Mouse (Mus musculus) lung, postnatal 36 days (tissue): ENCODE results near the gene Sox14.

Experiments used
- DNase-seq: peaks from one replicate; pipeline ENCODE4 v3.0.0; 2022; ENCODE audit warnings: mixed read lengths

Gene Sox14

DNA sequence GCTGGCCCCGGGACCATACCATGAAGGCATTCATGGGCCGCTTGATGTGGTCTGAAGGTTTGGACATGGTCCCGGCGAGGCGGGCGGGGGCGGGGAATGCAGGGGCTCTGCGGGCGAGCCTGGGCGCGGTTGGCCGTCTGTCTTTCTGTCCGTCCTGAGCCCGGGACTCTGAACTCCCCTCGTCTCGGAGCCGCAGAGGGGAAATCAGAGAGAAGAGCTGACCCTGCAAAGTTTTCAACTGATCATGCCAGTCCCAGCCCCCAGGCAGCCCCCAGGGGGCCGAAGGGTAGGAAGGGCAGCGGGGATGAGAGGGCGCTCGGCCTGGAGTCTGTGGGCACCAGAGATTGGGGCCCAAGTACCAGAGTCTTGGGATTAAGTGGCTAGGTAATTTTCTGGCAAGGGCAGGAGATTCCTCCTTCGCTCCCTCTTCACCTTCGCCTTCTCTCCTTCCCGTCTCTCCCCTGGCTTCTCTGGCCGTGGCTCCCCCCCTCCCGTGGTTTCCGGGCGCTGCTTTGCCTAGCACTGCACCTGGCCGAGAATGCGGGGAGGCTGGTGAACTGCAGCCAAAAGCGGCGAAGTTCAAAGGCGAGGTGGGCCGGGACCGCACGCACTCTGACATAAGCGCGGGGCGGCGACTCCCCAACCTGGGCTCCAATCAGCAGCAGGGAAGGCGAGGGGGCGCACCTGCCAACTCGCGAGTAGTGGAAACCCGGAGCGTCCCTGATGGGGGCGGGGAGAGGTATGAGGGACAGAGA is at the start of gene Sox14:
Gene Sox14, minus strand, starts transcription at position 553 of the 755 bp plus-strand sequence.
- DNase-seq = peak; percentile 15

DNA sequence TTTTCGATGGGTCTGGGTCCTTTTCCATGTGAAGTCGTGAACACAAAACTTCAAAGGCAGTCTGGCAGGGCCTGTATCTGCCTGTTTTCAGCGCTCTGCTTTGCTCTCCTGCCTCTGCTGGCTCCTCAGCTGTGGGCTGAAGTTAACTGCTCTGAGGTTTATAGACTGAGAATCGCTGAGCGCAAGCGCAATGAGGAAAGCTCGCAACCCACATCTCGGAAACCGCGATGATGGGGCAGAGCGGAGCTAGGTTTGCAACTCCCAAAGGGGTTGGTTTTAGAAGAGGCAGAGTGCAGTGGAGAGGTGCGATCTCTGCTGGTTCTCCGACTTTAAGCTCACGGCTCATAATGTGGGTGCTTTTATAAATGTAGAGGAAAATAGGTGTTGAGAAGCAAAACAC is 3.3 kb upstream of the Sox14 start:
- no peak for DNase-seq

DNA sequence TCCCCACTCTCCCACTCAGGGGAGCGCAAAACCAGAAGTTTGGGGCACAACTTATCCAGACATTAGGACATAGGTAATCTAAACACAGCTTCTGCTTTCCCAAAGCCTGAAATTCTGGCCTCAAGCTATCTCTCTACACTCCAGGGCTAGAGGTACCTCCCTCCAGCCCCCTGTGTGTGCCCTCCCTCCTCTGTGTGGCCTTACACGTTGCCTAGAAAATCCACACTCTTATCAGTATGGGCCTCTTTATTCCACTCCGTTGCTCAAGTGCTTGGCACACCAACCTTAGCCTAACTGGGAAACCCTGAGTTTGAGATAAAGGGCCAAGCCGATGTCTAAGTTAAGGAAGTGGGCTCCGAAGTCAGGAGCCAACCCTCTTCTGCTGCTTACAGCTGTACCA is 2.6 kb upstream of the Sox14 start:
- no peak for DNase-seq

DNA sequence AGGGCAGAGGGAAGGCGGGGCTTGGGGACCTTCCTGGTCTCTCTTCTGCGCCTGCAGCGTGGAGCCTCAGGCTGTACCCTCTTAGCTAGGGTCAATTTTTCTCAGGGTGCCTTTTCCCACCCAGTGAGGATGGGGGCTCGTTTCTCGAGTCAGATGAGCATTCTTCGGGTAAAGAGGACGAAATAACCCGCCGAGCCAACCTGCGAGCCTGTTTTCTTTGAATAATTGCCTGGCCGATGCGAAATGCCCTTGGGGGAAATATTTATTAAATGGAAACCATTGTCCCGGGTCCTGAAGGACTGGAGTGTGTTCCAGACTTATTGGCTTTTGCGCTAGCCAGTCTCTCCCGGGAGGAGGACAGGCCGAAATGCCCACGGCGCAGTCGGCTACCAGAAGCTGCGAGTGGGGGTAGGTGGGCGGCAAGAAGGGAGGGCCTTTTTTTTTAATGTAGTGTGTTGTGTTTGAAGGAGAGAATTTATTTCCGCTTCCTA is 1.1 kb upstream of the Sox14 start:
- DNase-seq = no peak

DNA sequence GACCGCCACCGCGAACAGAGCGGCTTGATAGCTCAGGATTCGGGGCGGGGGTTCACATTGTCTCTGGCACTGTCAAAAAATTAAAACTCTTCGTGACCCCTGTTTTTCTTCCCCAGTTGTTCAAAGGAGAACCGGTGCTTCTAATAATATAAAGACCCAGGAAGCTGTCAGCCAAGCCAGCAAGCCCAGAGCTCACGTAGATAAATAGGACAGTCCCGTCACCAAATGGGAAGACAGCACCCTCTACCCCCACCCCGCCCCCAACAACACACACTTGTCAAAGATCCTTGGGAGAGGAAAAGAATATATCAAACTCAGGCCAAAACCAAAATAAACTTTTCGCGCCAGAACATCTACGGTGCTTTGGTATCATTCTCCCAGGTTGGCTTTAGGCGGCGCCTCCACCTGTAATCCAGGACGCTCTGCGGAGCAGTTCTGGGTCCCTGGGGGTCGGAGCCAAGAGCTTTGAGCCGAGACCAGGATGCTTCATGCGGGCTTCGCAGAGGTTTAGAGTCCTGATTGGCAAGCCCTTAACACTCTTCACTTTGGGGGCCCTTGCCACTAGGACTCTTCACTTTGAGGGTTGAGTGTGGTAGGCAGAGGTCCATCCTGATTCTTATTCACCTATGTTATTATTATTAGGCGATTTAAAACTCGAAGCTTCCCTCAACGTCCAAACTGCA is 544 bp upstream of the Sox14 start:
- no peak for DNase-seq

DNA sequence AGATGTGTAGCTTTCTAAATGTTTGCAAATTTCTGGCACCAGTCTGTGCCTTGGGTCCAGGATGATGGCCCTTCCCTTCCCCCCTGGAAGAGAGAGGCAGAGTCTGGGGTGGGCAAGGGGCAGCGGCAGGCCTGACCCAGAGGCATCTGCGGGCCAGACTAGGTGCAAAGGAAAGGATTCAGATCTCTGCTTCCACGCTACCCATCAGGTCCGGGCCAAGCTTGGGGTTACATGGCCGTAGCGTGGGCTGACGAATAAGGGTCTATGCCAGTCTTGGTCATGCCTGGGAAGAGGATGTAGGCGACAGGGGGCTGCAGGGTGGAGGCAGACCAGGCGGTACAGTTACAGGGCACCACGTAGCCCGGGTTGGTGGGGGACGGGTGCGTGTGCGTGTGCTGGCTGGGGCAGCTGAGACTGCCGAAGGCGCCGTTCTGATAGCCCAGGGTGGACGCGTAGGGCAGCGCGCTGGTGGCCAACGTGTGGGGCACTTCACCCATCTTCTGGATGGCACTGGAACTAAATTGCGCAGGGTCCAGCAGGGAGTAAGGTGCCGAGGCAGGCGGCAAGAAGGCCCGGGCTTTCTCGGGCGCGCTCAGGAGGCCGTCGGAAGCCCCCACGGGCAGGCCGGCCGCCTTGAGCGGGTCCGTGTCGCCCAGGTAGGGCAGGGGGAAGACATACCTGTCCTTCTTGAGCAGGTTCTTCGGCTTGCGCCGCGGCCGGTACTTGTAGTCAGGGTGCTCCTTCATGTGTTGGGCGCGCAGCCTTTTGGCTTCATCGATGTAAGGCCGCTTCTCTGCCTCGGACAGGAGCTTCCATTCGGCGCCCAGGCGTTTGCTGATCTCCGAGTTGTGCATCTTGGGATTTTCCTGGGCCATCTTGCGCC is 994 bp downstream of the Sox14 start:
- no peak for DNase-seq

DNA sequence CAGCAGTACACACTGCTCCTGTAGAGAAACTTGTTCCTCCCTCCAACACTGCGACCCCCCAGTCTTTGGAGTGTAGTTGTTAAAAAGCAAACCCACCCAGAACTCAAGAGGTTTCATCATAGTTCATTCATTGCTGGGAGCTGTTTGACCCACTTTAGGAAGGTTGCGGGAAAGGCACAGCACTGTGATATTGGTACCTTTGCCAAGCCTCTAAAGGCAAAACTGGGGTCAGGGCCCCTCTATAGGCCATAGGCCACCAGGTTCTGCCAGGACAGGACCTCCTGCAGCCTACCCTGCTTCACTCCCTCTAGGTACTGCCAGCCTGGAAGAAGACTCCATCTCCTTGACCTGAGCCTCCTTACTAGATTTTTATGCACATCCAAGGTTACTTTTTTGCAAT is 2.2 kb downstream of the Sox14 start:
- no peak for DNase-seq

DNA sequence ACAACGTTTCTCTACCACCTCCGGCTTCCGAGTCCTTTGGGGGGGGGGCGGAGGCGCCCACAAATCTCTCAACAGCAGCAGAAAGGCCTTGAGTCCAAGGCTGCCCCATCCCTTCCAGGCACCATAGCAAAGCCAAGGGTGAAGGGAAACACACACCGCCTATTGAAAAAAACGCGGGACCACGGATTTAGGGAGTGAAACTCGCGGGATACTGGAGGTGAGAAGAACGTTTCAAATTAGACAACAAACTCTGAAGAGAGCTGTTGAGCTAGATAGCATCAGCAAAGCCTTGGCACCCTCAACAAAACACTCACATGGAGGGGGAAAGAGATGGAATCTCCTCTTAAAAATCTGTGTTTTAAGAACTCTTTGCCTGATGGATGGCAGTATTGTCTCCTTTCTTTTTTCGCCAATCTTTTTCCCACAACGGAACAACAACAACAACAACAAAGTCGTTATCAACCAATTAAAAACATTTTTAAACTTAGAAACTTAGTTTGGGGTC is 2.8 kb downstream of the Sox14 start:
- no peak for DNase-seq

DNA sequence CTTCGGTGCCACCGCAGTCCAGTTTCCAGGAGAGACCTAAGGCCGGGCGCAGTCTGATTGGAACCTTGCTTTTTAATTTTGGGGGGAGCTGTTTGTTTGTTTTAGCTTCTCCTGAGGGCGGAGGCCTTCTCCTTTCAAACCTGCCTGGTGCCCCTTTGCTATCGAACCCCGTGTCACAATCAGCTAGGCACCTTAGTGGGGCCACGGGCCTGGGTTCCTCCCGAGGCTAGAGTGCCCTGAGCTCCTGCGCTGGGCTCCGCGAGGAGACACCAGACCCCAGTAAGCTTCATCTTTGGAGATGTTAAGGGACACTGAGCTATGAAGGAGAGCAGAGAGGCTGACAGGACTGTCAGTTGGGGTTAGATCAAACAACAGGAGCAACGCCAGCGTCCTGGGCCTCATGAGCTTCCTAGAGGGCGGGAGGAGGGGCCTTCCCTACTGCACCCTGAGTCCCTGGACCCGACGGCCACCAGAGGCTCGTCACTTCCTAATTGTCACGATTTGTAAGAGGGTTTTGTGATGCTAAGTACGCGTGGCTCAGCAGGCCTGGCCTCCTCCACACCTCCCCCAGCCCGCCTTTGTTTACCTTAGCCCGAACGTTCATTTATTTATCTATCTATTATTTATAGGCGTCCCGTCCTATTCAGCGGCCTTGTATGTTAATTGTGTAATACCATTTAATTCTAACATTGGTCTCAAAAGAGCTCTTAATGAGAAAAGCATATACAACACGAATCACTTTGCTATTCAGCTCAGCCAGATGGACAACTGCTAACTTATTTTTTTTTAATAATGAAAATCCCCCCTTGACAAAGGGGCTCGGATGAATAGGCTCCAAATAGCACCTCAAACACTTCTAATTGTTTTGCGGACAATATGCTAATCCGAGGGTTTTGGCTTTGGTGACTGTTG is 3.5 kb downstream of the Sox14 start:
- no peak for DNase-seq

DNA sequence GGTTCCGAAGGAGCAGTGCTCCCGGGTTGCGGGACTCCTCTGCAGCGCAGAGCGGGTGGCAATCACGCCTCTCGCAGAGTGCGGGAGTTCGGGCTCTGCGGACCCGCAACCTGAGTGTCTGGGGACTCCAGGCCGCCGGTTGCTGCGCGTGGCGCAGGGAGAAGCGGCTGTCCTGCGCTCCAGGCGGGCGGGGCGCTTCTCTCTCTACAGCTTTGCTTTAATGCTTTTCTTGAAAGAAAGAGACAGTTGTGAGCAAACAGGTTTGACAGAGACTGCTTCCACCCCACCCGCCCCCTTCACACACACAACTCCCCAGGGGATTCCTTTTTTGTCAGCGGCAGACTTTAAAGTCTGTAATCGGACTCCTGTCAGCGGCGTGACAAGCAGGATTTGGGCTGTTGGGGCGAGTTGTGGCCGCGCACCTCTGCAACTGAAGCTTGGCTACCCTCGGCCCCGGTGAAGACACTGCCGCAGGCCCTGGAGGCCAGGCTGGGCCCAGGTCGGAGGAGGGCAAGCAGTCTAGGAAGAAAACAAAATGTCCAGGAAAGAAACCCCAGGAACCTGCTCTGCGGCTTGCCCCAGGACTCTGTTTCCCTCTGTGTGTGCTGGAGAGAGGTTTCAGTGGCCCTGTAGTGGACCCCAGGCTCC is 4.3 kb downstream of the Sox14 start:
- no peak for DNase-seq

DNA sequence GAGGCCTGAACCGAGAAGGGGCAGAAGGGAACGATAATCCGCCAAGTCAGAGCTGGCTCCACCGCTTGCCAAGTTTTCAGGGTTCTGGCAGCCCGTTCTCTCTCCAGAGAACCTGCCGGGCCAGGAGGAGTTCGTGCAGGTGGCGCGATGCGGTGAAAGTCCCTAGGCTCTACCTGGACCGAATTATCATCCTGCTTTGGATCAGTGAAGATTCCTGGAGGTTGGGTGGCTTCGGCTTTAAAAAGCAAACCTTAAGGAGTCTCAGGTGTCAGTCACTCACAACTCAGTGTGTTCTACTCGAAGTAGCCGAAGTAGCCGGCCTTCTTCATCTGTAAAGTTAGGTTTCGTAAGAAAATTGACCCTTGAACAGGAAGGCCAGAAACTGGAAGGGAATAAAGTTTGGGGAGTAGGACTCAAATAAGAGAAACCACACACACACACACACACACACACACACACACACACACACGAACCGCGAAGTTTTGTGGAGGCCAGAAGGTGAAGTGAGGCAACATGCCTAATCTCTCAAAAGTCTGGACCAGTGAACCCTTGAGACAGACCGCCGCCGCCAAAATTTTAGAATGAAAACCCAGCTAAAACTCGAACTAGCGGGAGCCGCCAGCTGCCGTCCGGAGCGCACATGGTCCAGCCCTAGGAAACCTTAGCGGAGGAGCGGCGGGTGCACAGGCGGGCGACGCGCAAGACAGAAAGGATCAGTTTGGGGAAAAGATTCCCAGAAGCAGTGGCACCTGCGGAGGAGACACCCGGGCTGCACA is 5.0 kb downstream of the Sox14 start:
- DNase-seq = no peak

DNA sequence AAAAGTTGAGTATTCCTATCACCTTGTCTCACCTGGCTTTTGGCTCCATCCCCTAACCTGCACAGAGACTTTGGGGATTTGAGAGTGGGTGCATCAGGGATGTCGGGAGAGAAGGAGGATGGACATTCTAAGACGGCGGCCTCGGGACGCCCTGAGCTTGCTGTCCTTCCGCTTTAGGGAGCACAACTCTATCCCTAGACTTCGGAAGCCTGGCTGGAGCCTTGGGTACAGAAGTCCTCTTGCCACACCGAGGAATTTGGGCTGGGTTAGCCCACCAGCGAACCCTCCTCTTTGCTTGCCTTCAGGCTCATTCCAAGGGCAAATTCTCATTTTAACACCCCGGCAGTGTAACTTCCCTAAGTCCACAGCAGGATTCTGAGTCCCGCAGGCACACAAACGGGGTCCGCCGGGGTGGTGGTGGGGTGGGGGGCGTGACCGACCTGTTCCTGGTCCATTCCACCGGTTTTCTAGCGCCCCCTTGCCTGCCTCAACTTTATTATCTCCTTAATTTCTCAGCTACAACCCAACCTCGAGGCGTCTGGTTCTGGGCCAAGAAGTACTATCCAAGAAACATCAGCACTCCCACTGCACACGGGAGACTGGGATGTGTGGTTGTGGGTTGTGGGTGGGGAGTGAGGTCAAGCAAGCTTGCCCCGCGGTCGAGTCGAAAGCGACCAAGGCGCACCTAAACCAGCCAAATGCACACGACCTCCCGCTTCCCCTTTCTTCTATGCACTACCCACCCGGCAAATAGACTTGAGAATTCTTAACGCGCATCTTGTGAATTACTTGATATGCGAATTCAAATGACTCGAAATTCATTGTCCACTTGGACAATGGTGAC is 5.8 kb downstream of the Sox14 start:
- DNase-seq = no peak

DNA sequence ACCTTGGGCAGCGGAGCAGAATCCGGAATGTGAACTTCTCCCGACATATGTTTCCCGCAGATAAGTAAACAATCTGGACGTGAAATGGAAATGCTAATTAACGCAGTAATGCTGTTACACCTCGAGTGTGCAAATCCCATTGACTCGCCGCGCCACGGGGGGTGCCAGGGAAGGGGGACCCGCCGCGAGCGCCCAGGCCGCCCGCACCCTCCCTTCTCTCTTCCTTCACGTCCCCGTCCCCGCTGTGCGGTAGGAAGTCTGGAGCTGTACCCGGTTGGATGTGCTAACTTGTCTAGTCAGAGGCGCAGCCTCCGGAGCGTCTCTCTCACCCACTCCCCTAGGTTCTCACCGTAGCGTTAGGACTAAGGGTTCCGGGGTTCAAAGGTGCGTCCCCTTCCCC is 6.7 kb downstream of the Sox14 start:
- DNase-seq = no peak

DNA sequence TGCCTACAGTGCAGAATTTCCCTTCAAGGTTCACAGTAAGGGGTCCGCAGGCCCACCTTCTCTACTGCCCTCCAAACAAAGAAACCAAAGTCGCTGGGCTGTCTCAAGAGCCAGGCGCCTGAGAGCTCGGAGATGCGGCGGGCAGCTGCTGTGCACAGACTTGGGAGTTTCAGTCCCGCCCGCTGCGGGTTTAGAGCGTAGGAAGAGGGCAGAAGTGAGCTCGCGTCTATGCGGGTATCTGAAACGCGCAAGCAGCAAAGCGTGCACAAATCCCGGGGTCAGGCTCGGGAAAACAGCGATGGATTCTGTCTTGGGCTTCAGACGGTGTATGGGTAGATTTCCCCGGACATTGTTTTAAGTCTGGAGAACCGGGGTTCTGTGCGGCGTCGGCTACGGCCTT is 7.4 kb downstream of the Sox14 start:
- no peak for DNase-seq

DNA sequence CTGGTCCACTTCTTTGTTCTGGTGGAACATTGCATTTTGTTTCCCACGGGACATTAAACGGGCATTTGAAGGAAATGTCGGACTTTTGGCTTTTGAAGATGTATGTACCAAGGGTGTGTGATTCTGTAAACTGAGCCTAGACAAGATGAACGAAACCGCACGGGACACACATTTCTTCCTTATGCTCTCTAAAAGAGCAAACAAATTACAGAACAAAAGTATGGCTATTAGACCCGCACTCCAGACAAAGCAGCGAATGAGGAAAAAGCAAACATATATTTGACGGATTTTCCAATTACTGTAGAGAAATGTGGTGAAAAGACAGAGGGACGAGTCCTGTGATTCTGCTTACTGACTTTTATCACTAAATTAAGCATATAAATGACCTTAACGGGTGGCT is 7.9 kb downstream of the Sox14 start:
- DNase-seq = no peak

DNA sequence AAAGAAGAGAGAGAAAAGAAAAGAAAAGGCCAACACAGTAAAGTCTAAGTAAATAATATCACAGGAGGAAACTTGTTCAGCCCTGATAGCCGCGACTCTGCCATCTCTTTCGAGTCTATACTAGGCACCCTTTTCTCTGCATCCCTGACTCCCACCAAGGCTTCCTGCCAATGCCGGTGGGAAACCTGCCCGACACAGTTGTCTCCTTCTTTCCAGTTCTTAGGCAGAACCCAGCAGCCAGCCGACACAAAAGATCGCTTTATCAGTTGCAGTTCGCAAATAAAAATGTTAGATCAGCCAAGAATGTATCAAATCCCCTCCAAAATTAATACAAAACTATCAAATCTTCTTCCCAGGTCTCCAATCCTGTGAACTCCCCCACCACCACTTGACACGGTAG is 13.0 kb downstream of the Sox14 start:
- DNase-seq = no peak

DNA sequence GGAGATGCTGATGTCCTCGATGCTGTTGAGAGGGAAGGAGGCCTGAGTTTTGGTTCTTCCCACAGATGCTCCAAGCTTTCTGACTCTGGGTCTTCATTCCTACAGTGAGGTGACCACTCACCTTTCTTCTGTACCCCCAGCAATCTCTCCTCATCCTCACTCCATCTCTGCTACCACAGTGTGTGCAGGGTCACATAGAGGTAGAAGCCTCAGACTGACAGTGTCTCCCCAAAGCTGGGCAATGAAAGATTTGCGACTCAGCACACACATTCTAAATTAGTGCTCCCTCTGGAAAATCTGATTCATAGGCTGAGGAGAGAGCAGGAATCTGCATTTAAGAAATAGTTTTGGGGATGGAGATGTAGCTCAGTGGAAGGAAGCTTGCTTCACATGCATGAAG is 21.5 kb downstream of the Sox14 start:
- no peak for DNase-seq

DNA sequence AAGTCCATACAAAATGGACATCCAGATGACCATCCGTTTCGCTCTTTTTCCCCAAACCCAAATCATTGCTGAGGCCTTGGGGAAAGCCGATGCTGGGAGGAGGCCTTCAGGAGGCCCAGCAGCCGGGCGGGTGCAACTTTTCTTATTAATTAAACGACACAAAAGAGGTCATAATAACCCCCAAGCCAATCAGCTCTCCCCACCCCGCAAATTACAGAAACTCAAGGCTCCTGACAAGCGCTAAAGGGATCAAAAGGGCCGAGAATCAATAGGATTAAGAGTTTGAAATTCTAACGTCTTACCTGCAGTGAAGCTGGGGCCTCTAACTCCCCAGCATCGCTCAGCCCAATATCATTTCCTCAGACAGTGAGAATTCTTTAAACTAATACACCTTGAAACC is 22.6 kb downstream of the Sox14 start:
- no peak for DNase-seq

DNA sequence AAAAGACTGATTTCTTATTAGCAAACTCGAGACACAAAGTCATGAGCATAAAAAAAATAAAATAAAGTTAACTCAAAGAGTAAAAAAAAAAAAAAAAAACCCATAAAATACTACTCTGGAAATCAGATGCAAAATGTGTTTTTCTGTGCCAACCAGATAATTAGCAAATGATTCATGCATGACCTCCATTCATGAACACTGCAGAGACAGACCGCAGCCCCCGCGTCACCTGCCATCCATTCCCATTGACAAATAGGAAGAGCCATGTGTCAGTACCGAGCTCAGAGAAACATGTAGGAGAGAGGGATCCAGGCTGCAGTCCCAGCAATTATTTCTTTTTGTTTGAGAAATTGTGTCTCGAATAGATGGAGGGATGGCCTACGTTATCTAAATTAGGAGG is 25.6 kb downstream of the Sox14 start:
- DNase-seq = no peak

DNA sequence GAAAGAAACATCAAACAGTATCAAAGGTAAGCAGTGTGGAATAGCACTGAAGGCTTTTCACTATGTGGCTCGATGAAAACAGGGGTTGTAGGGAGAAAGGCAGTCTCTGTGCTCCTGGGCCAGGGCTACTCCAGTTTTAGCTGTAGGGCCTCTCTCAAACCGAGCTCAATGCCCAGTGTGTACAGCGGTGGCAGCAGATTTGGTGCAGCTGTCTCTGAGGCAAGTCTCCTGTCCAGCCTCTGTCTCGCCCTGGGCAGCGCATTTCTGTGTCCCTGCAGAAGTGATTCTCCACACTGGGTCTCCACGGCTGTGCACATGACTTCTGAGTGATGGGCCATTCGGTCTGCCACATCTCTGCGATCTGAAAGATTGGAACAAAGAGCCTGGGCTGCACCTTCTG is 27.6 kb downstream of the Sox14 start:
- DNase-seq = no peak
